Mouse (Mus musculus) small intestine, adult 10 weeks (tissue): ENCODE data around the gene Fsd2. TPM values are rescaled to one million over a fixed set of nuclear protein-coding genes. Genes with fewer than 3 reads are reported as not detected.

ENCODE experiments used
- polyA plus RNA-seq: library from polyadenylated mRNA; stranded (reverse); fragments of 350-450 nt; fragmentation: Illumina TruSeq; extraction: RNeasy Lipid Tissue Mini Kit (QIAGEN cat#74804); gene quantifications from one replicate; pipeline ENCODE4 v1.2.3, GENCODE M21; 2014; ENCODE audit warnings: low replicate concordance

Fsd2 gene
- polyA plus RNA-seq: 0.22 TPM

DNA sequence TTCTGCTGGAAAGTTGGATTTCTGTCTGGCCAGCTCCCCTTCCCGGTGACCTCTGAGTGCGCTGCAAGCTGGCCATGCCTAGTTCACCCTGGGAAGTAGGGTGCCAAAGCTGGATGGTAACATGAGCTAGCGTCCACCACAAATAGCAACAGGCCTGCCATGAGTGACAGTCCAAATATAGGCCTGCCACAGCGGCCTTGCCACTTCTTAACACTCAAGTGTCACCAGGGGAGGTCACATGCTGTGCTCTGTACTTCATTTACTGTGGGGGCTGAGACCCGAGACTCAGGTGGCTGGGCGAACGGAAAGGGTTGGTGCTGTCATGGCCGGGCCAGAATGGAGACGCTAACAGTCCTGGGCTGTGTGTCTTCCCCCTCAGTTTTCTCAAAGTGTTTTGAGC lies at the start of gene Fsd2:
Gene Fsd2 (minus strand): TSS at position 53 of the 400 bp plus-strand sequence.

DNA sequence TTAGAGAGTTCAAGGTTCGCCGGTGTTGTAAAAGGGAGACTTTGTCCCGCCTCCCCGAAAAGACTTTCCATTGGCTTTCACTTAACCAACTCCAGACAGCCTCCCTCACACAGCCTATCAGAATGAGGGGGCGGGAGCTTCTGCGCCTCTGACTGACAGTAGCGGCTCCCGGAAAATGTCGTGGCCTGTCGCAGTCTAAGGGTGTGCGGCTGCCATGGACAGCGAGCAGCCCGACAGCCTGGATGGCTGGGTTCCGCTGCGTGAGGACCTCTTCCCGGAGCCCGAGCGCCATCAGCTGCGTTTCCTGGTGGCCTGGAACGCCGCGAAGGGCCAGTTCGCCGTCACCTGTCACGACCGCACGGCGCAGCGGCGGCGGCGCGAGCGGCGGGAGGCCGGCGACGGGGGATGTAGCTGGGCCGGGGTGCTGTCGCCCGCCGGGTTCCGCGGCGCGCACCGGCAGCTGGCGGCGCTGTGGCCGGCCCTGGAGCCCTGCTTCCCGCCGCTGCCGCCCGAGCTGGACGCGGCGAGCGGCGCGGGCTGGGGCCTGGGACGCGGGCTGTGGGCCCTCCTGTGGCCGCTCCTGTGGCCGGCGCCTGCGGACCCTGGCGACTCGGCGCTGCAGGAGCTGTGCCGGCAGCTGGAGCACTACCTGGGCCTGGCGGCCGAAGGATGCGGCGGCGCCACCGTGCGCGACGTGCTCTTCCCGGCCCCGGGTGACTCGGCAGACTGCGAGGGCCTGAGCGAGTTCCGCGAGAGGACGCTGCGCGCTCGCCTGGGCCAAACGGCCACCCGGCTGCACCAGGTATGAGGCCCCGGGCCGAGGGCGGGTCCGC lies 4.6 kb upstream of the Fsd2 start, which contains the start of gene Whamm:
Gene Whamm (plus strand): TSS at position 159 of the 833 bp plus-strand sequence.

DNA sequence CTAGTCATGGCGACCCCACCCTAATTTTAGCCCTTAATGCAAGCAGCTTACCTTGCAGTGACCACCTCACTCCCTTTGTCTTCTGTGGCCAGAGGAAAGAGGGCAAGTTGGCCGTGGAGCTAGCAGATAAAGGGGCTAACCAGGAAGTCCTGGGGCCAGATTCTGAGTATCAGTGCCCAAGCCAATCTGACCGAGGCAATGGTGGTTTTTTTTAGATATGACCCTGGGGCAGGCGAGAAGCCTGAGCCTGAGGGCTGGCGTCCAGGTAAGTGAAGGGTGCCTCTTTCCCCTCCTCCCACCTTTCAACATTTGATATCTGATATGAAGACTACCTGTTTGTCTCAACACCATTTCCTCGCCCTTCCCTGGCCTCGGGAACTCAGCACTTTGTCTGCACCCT lies 68.6 kb downstream of the Fsd2 start, which contains the start of gene BC048679:
Gene BC048679 (minus strand): TSS at position 101 of the 400 bp plus-strand sequence.

DNA sequence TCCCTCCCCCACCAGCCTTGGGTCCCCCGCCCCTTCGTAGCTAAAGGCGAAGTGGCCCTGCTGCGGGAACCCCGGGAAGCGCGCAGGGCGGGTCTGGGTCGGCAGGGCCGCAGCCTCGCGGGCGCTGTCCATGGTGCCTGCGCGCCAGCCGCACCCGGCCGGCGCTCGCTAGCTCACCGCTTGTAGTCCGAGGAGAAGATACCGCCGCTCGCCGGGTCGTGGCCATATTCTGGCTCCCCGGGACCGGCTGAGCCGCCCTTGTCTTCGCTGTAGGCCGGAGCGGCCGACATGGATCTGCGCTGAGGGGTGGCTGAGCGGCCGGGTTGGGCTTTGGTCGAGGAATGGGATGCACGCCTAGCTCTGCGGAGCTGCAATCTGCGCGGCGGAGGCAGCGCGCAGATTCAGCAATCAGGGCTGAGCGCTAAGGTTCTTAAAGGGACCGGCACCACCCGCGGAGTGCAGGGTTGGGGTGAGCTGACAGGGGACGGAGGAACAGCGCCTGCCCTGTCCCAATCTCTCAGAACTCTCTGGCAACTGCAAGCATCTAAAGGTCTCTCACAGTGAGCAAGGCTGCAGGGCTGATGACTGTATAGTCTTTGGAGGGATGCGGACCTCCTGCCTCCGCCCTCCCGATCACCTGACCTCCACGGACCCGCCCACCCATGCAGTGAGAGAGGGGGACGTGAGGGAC lies 73.3 kb downstream of the Fsd2 start, which contains the start of gene Ap3b2:
Gene Ap3b2 (minus strand): TSS at position 595 of the 691 bp plus-strand sequence.

Other genes starting within 250 kb of the Fsd2 start
- 127 TPM for gene Rps17, start 221.7 kb downstream of the Fsd2 start, polyA plus RNA-seq
- gene Cpeb1, start 111.5 kb downstream of the Fsd2 start, polyA plus RNA-seq: 2.9 TPM
- not detected for gene Ap3b2, start 73.0 kb downstream of the Fsd2 start, polyA plus RNA-seq
- not detected for gene BC048679, start 68.7 kb downstream of the Fsd2 start, polyA plus RNA-seq
- gene Whamm, start 4.3 kb upstream of the Fsd2 start, polyA plus RNA-seq: 10.0 TPM
- gene Homer2, start 140.6 kb upstream of the Fsd2 start, polyA plus RNA-seq: 14.9 TPM
- gene Ramac, start 196.0 kb upstream of the Fsd2 start, polyA plus RNA-seq: 190 TPM
- 6.1 TPM for gene 3110040N11Rik, start 222.5 kb upstream of the Fsd2 start, polyA plus RNA-seq